Mouse (Mus musculus) right cerebral cortex, adult 18-20 months (tissue): ENCODE data around the gene Rpl26.

ENCODE experiments used
- DNase-seq: peaks from one replicate; pipeline ENCODE4 v3.0.0; 2022; ENCODE audit warnings: mixed read lengths

Rpl26 gene

GRCm38 (mm10) chr11:68891823-68892222 lies 9.6 kb upstream of the Rpl26 start:
- DNase-seq, result no peak

GRCm38 (mm10) chr11:68892233-68892832 lies 9.1 kb upstream of the Rpl26 start:
- no peak for DNase-seq

GRCm38 (mm10) chr11:68893911-68894464 lies 7.4 kb upstream of the Rpl26 start:
- DNase-seq, result no peak

- no peak for DNase-seq
These were observed 5.1 kb upstream of the Rpl26 start for GRCm38 (mm10) chr11:68896247-68896646.

GRCm38 (mm10) chr11:68897120-68897519 lies 4.3 kb upstream of the Rpl26 start:
- DNase-seq, result peak; percentile 30

- no peak for DNase-seq
These were observed 3.5 kb upstream of the Rpl26 start for GRCm38 (mm10) chr11:68897838-68898237.

- no peak for DNase-seq
These were observed 2.6 kb upstream of the Rpl26 start for GRCm38 (mm10) chr11:68898790-68899189.

- no peak for DNase-seq
These were observed 1.6 kb upstream of the Rpl26 start for GRCm38 (mm10) chr11:68899815-68900214.

GRCm38 (mm10) chr11:68900519-68901350 lies 648 bp upstream of the Rpl26 start:
- DNase-seq, result peak; percentile 17

GRCm38 (mm10) chr11:68902047-68902364 lies 623 bp downstream of the Rpl26 start:
- no peak for DNase-seq

- no peak for DNase-seq
These were observed 984 bp downstream of the Rpl26 start for GRCm38 (mm10) chr11:68902367-68902766.

- no peak for DNase-seq
These were observed 1.4 kb downstream of the Rpl26 start for GRCm38 (mm10) chr11:68902823-68903222.

- DNase-seq, result no peak
These were observed 2.4 kb downstream of the Rpl26 start for GRCm38 (mm10) chr11:68903775-68904174.

- DNase-seq, result peak; percentile 74
These were observed 3.2 kb downstream of the Rpl26 start for GRCm38 (mm10) chr11:68904375-68905137.

- DNase-seq, result no peak
These were observed 3.8 kb downstream of the Rpl26 start for GRCm38 (mm10) chr11:68905138-68905531.

GRCm38 (mm10) chr11:68905665-68906460 lies 4.5 kb downstream of the Rpl26 start:
- DNase-seq, result no peak

- DNase-seq, result no peak
These were observed 5.0 kb downstream of the Rpl26 start for GRCm38 (mm10) chr11:68906461-68906790.

- DNase-seq, result no peak
These were observed 5.9 kb downstream of the Rpl26 start for GRCm38 (mm10) chr11:68907251-68907650.

GRCm38 (mm10) chr11:68908846-68909503 lies 7.6 kb downstream of the Rpl26 start:
- no peak for DNase-seq

- no peak for DNase-seq
These were observed 10.3 kb downstream of the Rpl26 start for GRCm38 (mm10) chr11:68911531-68912177.

GRCm38 (mm10) chr11:68914566-68914965 lies 13.2 kb downstream of the Rpl26 start:
- DNase-seq, result no peak

GRCm38 (mm10) chr11:68923191-68923590 lies 21.8 kb downstream of the Rpl26 start:
- DNase-seq, result no peak
